Mouse (Mus musculus) urinary bladder, postnatal 25 days (tissue): ENCODE data around the gene Borcs6.
A peak's percentile ranks its signal among the peaks of the same experiment; 100 is the strongest.
"Not testable (repeated sequence)": the region's sequence is repeated elsewhere in the genome, so short reads cannot be mapped to it uniquely, and the experiment has no call there.

Source experiments
- DNase-seq: peaks from one replicate; pipeline ENCODE4 v3.0.0; 2022; ENCODE audit warnings: low spot score

The Borcs6 gene

GRCm38 (mm10) chr11:69059357-69059974, at the start of gene Borcs6:
Gene Borcs6 (plus strand): TSS chr11:69059717.
- DNase-seq, result peak; percentile 84

DNA sequence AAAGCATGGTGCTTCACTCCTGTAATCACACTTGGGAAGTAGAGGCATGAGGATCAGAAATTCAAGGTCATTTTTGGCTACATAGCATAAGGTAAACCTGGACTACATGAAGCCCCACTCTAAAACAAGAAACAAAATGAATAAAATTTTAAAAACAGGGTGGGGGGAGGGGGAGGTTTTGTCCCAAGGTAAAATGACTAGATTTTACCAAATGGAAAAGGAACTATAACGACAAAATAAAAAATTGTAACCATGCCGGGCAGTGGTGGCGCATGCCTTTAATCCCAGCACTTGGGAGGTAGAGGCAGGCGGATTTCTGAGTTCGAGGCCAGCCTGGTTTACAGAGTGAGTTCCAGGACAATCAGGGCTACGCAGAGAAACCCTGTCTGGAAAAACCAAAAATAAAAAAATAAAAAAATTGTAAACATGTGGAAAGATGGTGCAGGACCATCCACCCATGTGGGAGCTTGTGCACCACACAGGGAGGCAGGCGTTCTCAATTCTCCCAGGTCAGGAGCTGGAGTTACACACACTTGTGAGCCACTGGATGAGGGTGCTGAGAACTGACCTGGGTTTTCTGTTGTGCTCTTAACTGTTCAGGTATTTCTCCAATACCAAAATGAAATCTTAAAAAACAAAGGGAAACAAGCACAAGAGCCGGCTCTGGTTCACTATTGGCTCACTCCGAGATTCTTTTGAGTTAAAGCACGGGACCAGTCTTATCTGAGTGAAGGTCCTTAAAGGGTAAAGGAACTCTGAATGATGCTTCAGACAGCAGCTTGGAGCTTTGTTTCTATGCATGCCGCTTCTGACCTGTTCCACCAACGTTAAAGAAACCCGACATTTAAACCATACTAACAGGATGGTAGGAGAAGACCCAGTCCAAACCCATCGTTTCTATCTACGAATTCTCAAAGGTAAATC, 48.9 kb upstream of the Borcs6 start:
- DNase-seq, result no peak

DNA sequence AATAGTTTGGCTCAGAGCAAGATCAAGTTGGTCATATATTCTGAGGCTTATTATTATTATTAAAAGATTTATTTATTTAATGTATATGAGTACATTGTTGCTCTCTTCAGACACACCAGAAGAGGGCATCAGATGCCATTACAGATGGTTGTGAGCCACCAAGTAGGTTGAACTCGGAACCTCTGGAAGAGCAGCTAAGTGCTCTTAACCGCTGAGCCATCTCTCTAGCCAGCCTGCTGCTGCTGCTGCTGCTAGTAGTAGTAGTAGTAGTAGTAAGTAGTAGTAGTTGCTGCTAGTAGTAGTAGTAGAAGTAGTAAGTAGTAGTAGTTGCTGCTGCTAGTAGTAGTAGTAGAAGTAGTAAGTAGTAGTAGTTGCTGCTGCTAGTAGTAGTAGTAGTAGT, 48.1 kb upstream of the Borcs6 start:
- not testable (repeated sequence) for DNase-seq

DNA sequence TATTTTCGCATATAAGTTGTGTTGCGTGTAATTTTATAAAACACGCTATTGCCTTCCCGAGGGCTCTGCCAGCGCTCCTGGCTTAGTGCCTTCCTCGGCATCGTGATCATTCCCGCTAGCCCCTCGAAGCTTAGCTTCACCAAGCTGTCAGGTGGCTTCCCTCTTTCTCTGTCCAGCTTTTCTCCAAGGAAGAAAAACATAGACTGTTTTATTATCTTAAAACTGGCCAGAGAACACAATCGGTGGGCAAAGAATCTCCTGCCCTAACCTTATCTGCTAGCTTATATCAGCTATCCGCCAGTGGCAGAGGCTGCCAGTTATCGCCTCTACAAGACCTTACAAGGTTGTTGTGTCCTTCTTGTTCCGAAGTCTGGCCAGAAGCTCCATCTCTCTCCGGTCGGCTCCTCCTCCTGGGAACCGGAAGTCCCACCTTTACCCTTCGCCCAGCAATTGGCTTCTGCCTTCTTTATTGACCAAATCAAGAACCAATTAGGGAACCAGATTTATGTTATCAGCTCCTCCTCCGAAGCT, 47.4 kb upstream of the Borcs6 start:
- peak; percentile 72 for DNase-seq

- DNase-seq, result peak; percentile 84
Measured at GRCm38 (mm10) chr11:69015644-69016441, 43.7 kb upstream of the Borcs6 start, which contains the start of gene Ctc1. Gene Ctc1 (plus strand): TSS chr11:69015911.

- no peak for DNase-seq
Measured at GRCm38 (mm10) chr11:69016755-69017154, 42.8 kb upstream of the Borcs6 start.

GRCm38 (mm10) chr11:69020691-69021090, 38.8 kb upstream of the Borcs6 start:
- DNase-seq, result no peak

- no peak for DNase-seq
Measured at GRCm38 (mm10) chr11:69026562-69026961, 33.0 kb upstream of the Borcs6 start.

GRCm38 (mm10) chr11:69028805-69029204, 30.7 kb upstream of the Borcs6 start:
- DNase-seq, result no peak

DNA sequence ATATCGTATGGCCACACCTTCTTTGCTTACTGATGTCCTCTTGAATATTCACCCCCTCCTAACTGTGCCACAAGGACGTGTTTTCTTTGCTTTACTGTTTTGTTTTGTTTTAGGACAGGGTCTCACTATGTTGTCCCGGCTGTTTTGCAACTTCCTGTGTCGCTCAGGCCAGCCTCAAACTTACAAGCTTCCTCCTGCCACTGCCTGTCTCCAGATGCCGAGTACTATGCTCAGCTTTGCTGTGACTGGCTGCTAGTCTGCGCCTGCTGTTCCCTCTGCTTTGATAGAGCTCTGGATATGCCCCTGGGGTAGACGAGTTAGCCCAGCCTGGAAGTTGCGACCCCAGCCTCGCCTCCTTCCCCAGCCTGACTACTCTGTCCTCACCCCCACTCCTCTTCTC, 26.0 kb upstream of the Borcs6 start:
- no peak for DNase-seq

- no peak for DNase-seq
Measured at GRCm38 (mm10) chr11:69034585-69034984, 24.9 kb upstream of the Borcs6 start.

GRCm38 (mm10) chr11:69035411-69035810, 24.1 kb upstream of the Borcs6 start:
- DNase-seq, result no peak

GRCm38 (mm10) chr11:69035849-69036248, 23.7 kb upstream of the Borcs6 start:
- peak; percentile 73 for DNase-seq

DNA sequence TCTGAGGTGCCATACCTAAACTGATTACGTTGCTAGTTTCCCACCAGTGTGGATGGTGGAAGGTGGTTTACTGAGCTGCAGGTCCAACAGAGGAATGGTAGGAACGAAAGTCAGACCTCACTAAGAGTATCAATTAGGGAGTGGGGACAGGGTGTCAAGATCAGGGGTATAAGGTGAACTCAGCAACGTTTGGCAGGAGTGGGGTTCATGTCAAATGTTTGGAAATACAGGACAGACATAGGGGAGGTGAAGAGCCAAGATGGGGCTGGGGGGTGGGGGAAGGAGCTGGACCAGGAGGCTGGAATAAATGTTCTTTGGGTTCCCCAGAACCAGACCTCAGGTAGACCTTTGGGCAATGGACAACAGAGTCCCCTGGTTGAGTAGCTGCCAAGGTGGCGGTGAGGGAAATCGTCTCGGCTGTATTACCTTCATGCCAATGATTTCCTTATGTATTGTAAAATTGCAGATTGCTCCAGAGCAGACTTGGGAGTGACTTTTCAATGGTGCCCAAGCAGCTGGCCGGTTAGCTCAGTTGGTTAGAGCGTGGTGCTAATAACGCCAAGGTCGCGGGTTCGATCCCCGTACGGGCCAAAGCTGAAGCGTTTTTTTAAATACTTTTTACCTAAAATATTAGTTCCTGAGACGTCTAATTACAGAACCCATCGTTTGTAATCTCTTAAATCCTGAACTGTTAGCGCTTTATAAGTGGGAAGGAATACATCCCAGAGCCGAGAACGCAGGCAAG, 22.9 kb upstream of the Borcs6 start:
- DNase-seq, result peak; percentile 90

DNA sequence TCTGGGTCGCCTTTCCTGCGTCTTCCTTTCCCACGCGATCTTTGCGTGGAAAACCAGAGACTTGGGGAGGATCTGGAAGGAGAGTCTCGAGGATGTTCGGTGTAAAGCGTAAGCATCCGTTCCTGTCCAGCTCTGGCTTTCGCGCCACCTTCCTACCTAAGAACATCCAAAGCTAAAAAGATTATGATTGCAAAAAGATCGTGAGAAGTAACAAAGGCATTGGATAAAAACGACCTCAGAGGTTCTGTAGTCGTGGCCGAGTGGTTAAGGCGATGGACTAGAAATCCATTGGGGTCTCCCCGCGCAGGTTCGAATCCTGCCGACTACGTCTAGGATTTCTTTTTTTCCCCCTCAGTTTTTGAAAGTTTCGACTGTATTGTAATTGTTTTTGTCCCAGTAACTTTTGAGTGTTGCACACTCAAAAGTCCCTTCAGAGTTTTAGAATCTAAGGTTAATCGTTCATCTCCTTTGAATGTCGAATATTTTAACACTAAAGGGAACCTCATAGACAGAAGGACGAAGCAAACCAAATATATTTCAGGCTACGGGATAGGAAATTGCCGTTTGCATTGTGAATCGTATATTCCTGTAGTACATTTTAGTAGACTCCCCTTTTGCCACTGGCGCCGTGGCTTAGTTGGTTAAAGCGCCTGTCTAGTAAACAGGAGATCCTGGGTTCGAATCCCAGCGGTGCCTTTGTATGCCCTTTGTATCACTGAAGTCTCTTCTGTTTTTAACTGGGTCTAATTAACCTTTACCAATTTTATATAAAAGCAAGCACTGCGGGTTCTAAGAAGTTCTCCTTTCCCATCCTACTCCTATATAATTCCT, 22.1 kb upstream of the Borcs6 start:
- peak; percentile 72 for DNase-seq

DNA sequence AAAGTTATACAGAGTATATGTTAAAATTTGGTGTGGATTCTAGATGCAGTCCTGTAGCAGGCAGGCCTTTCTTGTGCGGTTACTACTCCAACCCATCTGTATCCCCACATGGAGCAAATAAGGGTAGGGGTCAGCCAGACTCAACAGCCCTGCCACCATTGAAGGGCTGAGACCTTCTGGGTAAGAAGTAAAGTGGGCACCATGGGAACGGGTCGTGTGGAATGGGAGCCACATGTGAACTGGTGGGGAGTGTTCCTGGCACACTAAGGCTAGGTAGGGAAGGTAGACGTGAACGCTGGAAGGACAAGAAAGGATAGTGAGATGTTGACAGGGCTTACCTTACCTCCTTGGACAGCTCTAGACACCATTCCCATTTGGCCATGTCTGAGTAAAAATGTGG, 21.3 kb upstream of the Borcs6 start:
- DNase-seq, result no peak

GRCm38 (mm10) chr11:69045531-69046394, 13.8 kb upstream of the Borcs6 start, which contains the start of gene Aurkb:
Gene Aurkb (plus strand): TSS chr11:69045647.
- peak; percentile 64 for DNase-seq

- DNase-seq, result no peak
Measured at GRCm38 (mm10) chr11:69046395-69046774, 13.1 kb upstream of the Borcs6 start.

DNA sequence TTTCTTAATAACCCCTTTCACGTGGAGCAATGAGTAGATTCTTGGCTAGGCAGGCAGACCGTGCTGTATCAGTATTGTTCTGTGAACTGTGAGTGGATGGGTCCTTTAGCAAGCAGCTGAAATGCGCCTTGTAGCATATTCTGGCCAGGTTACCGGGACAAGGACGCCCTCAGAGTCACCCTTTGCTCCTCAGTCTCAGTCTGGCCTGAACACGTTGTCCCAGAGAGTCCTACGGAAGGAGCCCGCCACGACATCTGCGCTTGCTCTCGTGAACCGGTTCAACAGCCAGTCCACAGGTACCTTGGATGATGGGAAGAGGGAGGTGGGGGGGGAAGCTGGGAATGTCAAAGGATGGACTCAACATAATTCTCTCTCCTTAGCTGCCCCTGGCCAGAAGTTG, 11.9 kb upstream of the Borcs6 start:
- no peak for DNase-seq

- DNase-seq, result no peak
Measured at GRCm38 (mm10) chr11:69048151-69048550, 11.4 kb upstream of the Borcs6 start.
